Mouse (Mus musculus): ENCODE data around the gene Slc6a6.

GRCm38 (mm10) chr6:91668276-91668675 is 15.6 kb upstream of the Slc6a6 start:
- TF ChIP-seq EP300 (IDR thresholded peaks at IDR 0.05; ENCODE audit: low read depth in 1 of 2, low read length in 2 of 2), result no peak
- no peak for TF ChIP-seq CTCF (IDR thresholded peaks at IDR 0.05 in 2 of 3, conservative IDR thresholded peaks at IDR 0.05 in 1 of 3; ENCODE audit: control insufficient read depth in 1 of 3, insufficient read depth in 1 of 3, low read depth in 2 of 3, low read length in 3 of 3, poor library complexity in 1 of 3, severe bottlenecking in 1 of 3)
- no peak for TF ChIP-seq MAFK (IDR thresholded peaks at IDR 0.05; ENCODE audit: borderline replicate concordance, low read depth, low read length)
- no peak for TF ChIP-seq TBP (IDR thresholded peaks at IDR 0.05; ENCODE audit: low read depth, low read length)
